24 mouse cellular contexts compared by ENCODE assay signal in the genomic region with DNA sequence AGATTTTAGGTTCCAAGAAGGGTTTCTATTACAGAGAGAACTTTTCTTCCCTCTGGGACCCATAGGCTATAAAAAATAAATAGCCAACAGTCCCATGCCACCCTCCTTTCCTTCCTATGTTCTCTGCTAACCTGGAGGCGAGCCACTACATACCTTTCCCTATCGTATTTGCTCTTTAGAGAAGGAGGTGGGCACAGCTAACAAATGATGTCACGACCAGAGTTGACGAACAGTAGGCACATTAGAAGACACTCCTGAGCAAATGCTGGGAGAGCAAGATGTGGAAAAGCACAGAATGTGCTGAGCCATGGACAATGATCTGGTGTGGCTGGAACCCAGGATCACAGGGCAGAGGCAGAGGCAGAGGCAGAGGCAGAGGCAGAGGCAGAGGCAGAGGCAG. TPM values are rescaled to one million over a fixed set of nuclear protein-coding genes. Genes with fewer than 3 reads are reported as not detected.
DNase-seq lines count a peak whose midpoint lies in the region; ATAC-seq and TF ChIP-seq lines count a peak whose summit lies in the region.
"Had no signal": no experiment of that assay in that cellular context is flagged by ENCODE, and none has a peak within 500 bp of the region (broad histone marks: within the 10 kb centered on the region; RNA-seq: fewer than 3 reads in every experiment).

No protein-coding gene starts in this region.

- intact Hi-C loops in left cerebral cortex, postnatal 4 days (cut with DNase I) = no loop called here

- H3K27me3 ChIP-seq in kidney, embryonic 15.5 days = peaks cover 31% of the 10 kb centered on the region
- no peaks in the 10 kb centered on the region for H3K27me3 ChIP-seq in lung, postnatal 0 days (replicated peaks; ENCODE audit: insufficient read depth, low read length)
- no peaks in the 10 kb centered on the region for H3K27me3 ChIP-seq in limb, embryonic 11.5 days (ENCODE audit: control insufficient read depth, insufficient read depth, low read length)
- no peaks in the 10 kb centered on the region for H3K27me3 ChIP-seq in stomach, postnatal 0 days (ENCODE audit: control insufficient read depth, insufficient read depth, low read length)
- H3K27me3 ChIP-seq: CH12.LX; forebrain, embryonic 15.5 days; liver, embryonic 12.5 days; midbrain, embryonic 13.5 days; Patski had no signal

- ATAC-seq in kidney, embryonic 15.5 days (replicated peaks; ENCODE audit: low FRiP score) = no peak
- ATAC-seq in lung, postnatal 0 days = peak; percentile 73
- no peak for ATAC-seq in limb, embryonic 11.5 days (ENCODE audit: insufficient number of reproducible peaks, low FRiP score, low TSS enrichment, low read depth)
- peak; percentile 79 for ATAC-seq in stomach, postnatal 0 days (ENCODE audit: low FRiP score, low TSS enrichment)
- ATAC-seq: forebrain, embryonic 15.5 days; liver, embryonic 12.5 days; midbrain, embryonic 13.5 days; Patski had no signal

- H3K4me1 ChIP-seq in kidney, embryonic 15.5 days = peaks cover 20% of the 10 kb centered on the region
- H3K4me1 ChIP-seq in lung, postnatal 0 days (ENCODE audit: insufficient read depth, low read depth, low read length) = no peaks in the 10 kb centered on the region
- peaks cover 16% of the 10 kb centered on the region; the same call in 1 of the 2 replicates for H3K4me1 ChIP-seq in limb, embryonic 11.5 days (ENCODE audit: control insufficient read depth, insufficient read depth, low read length)
- no peaks in the 10 kb centered on the region for H3K4me1 ChIP-seq in stomach, postnatal 0 days (replicated peaks; ENCODE audit: control insufficient read depth, insufficient read depth)
- H3K4me1 ChIP-seq: forebrain, embryonic 15.5 days; heart, embryonic 13.5 days; midbrain, embryonic 13.5 days had no signal

- DNase-seq in kidney, postnatal 4 days = no peak
- peak; percentile 38 for DNase-seq in lung, postnatal 0 days (ENCODE audit: low spot score)
- no peak for DNase-seq in lung, postnatal 25 days (ENCODE audit: low spot score)
- DNase-seq in limb, embryonic 11.5 days (ENCODE audit: low spot score) = no peak
- peak; percentile 43 for DNase-seq in stomach, postnatal 0 days (ENCODE audit: low spot score)
- DNase-seq in cerebellum, postnatal 36 days = no peak
- no peak for DNase-seq in left cerebral cortex, postnatal 4 days
- DNase-seq: adrenal gland, adult 2 months; B cell, adult 2 months; cerebellum, adult 2 months; cerebellum, postnatal 25 days; embryo, embryonic 11 days; gastrocnemius, postnatal 14 days; heart, postnatal 14 days; lung, adult 18-20 months; thymus, postnatal 14 days had no signal

- H3K4me3 ChIP-seq in kidney, embryonic 15.5 days (replicated peaks) = no peak overlapping the region
- no peak overlapping the region for H3K4me3 ChIP-seq in lung, postnatal 0 days (ENCODE audit: low read depth, low read length)
- no peak overlapping the region for H3K4me3 ChIP-seq in limb, embryonic 11.5 days (ENCODE audit: low read depth, low read length)
- H3K4me3 ChIP-seq in stomach, postnatal 0 days (ENCODE audit: low read depth, low read length) = no peak overlapping the region
- H3K4me3 ChIP-seq: forebrain, embryonic 15.5 days; heart, embryonic 13.5 days; liver, embryonic 12.5 days; midbrain, embryonic 13.5 days had no signal

- H3K9me3 ChIP-seq in kidney, embryonic 15.5 days (replicated peaks) = no peaks in the 10 kb centered on the region
- H3K9me3 ChIP-seq in lung, postnatal 0 days (ENCODE audit: low read length) = no peaks in the 10 kb centered on the region
- H3K9me3 ChIP-seq in limb, embryonic 11.5 days (ENCODE audit: control insufficient read depth, low read length) = no peaks in the 10 kb centered on the region
- no peaks in the 10 kb centered on the region for H3K9me3 ChIP-seq in stomach, postnatal 0 days (ENCODE audit: control insufficient read depth, low read length)
- H3K9me3 ChIP-seq: forebrain, embryonic 15.5 days; heart, embryonic 13.5 days; liver, embryonic 12.5 days; midbrain, embryonic 13.5 days had no signal

- no peak for TF ChIP-seq CTCF in lung, postnatal 0 days (IDR thresholded peaks at IDR 0.05)
- TF ChIP-seq CTCF in stomach, postnatal 0 days (IDR thresholded peaks at IDR 0.05; ENCODE audit: low read depth) = no peak

- peak overlapping the region; percentile 79 for H3K27ac ChIP-seq in kidney, embryonic 15.5 days
- peak overlapping the region; percentile 59; the same call in 1 of the 2 replicates for H3K27ac ChIP-seq in lung, postnatal 0 days (ENCODE audit: low read length)
- H3K27ac ChIP-seq in limb, embryonic 11.5 days (replicated peaks; ENCODE audit: low read depth, low read length) = peak overlapping the region; percentile 65; the same call in 1 of the 2 replicates
- H3K27ac ChIP-seq in stomach, postnatal 0 days (replicated peaks) = peak overlapping the region; percentile 78; the same call in 1 of the 2 replicates
- H3K27ac ChIP-seq: forebrain, embryonic 15.5 days; heart, embryonic 13.5 days; liver, embryonic 12.5 days; midbrain, embryonic 13.5 days had no signal

- 90% methylated on average over 4 of the region's 4 CpGs for WGBS in kidney, embryonic 15.5 days
- 58% methylated on average over 4 of the region's 4 CpGs for WGBS in lung, postnatal 0 days
- 78% methylated on average over 4 of the region's 4 CpGs for WGBS in limb, embryonic 11.5 days
- WGBS in stomach, postnatal 0 days = 70% methylated on average over 4 of the region's 4 CpGs

- no peak for TF ChIP-seq EP300 in lung, postnatal 0 days (IDR thresholded peaks at IDR 0.05)
- TF ChIP-seq EP300 in stomach, postnatal 0 days (optimal IDR thresholded peaks at IDR 0.05) = no peak

- no peaks in the 10 kb centered on the region for H3K36me3 ChIP-seq in kidney, embryonic 15.5 days
- no peaks in the 10 kb centered on the region for H3K36me3 ChIP-seq in lung, postnatal 0 days (ENCODE audit: insufficient read depth, low read length)
- no peaks in the 10 kb centered on the region for H3K36me3 ChIP-seq in limb, embryonic 11.5 days (ENCODE audit: control insufficient read depth, insufficient read depth, low read length)
- no peaks in the 10 kb centered on the region for H3K36me3 ChIP-seq in stomach, postnatal 0 days (ENCODE audit: control insufficient read depth, insufficient read depth, low read length)
- H3K36me3 ChIP-seq: forebrain, embryonic 15.5 days; G1E; heart, embryonic 13.5 days; liver, embryonic 12.5 days; midbrain, embryonic 13.5 days had no signal

- no peak overlapping the region for H3K9ac ChIP-seq in kidney, embryonic 15.5 days
- no peak overlapping the region for H3K9ac ChIP-seq in lung, postnatal 0 days (replicated peaks; ENCODE audit: low read depth)
- no peak overlapping the region for H3K9ac ChIP-seq in limb, embryonic 11.5 days (ENCODE audit: low read length)
- H3K9ac ChIP-seq in stomach, postnatal 0 days (ENCODE audit: low read length) = no peak overlapping the region
- H3K9ac ChIP-seq: forebrain, embryonic 15.5 days; heart, embryonic 13.5 days; liver, embryonic 12.5 days; midbrain, embryonic 13.5 days had no signal

- no peak overlapping the region for H3K4me2 ChIP-seq in kidney, embryonic 15.5 days
- no peak overlapping the region for H3K4me2 ChIP-seq in lung, postnatal 0 days (replicated peaks; ENCODE audit: low read depth, low read length)
- H3K4me2 ChIP-seq in limb, embryonic 11.5 days (ENCODE audit: low read depth, severe bottlenecking) = no peak overlapping the region
- no peak overlapping the region for H3K4me2 ChIP-seq in stomach, postnatal 0 days (replicated peaks; ENCODE audit: low read depth)
- H3K4me2 ChIP-seq: forebrain, embryonic 15.5 days; heart, embryonic 13.5 days; liver, embryonic 12.5 days; midbrain, embryonic 13.5 days had no signal

RNA-seq across cellular contexts. Expression of a gene that starts 30.7 kb away (rescaled TPM):
- polyA plus RNA-seq in kidney, embryonic 15.5 days (2015; fragmentation: Nextera tagmentation; extraction: Ambion mirVana) = 55.4 and 60.1 TPM in 2 replicates
- 20.1 and 23.0 TPM in 2 replicates for polyA plus RNA-seq in lung, postnatal 0 days (2015; fragmentation: Nextera tagmentation; extraction: Ambion mirVana)
- polyA plus RNA-seq in limb, embryonic 11.5 days (2014; fragmentation: Nextera tagmentation; extraction: Ambion mirVana) = 96.2 and 113 TPM in 2 replicates
- 19.1 and 20.5 TPM in 2 replicates for polyA plus RNA-seq in stomach, postnatal 0 days (2015; fragmentation: Nextera tagmentation; extraction: Ambion mirVana)
- 100 to 1,000 TPM; 120 to 140 TPM for total RNA-seq in left cerebral cortex, postnatal 4 days (2021)
- polyA plus RNA-seq: G1E had no signal

RNA-seq across cellular contexts. Expression of a gene that starts 42.3 kb away (rescaled TPM):
- 13.4 and 14.1 TPM in 2 replicates for polyA plus RNA-seq in kidney, embryonic 15.5 days (2015; fragmentation: Nextera tagmentation; extraction: Ambion mirVana)
- polyA plus RNA-seq in lung, postnatal 0 days (2015; fragmentation: Nextera tagmentation; extraction: Ambion mirVana) = 8.1 and 8.9 TPM in 2 replicates
- 17.8 and 18.9 TPM in 2 replicates for polyA plus RNA-seq in limb, embryonic 11.5 days (2014; fragmentation: Nextera tagmentation; extraction: Ambion mirVana)
- 7.3 and 7.5 TPM in 2 replicates for polyA plus RNA-seq in stomach, postnatal 0 days (2015; fragmentation: Nextera tagmentation; extraction: Ambion mirVana)
- 10 to 100 TPM; 23.5 to 25.0 TPM for total RNA-seq in left cerebral cortex, postnatal 4 days (2021)
- total RNA-seq: CH12.LX, G1E had no signal
- polyA plus RNA-seq: G1E had no signal

Comparison
In these comparisons a context has a peak if more than half of its experiments do, and no peak if none do; other contexts are left out.
1. DNase-seq: peak in lung, postnatal 0 days (single experiment) and stomach, postnatal 0 days (single experiment); none in kidney, postnatal 4 days (0 of 2), lung, postnatal 25 days (single experiment), limb, embryonic 11.5 days (single experiment), cerebellum, postnatal 36 days (0 of 2) and left cerebral cortex, postnatal 4 days (single experiment).
2. ATAC-seq: peak in lung, postnatal 0 days (single experiment) and stomach, postnatal 0 days (single experiment); none in kidney, embryonic 15.5 days (single experiment) and limb, embryonic 11.5 days (single experiment).
3. Peak in every context shown above with its lines, with median percentiles within 50 percentile points of each other: H3K27ac ChIP-seq.